26 mouse cellular contexts compared by ENCODE assay signal in the genomic region with DNA sequence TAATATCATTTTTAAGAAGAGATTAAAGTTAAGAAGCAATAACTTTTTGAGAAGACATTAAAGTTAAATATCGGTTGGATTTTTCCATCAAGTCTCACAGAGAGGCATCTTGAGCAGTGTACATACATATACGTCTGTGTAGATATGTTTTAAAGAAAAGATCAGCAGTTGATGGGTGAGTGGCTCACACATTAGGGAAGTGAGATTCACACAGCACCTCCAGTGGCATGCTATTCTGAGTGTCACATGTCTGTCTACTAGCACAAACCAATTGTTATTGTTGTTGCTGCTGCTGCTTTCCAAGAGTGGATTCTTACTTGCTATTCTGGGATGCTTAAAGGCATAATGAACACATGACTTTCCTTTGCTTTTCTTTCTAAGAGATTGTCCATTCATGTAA. TPM values are rescaled to one million over a fixed set of nuclear protein-coding genes. Genes with fewer than 3 reads are reported as not detected.
DNase-seq lines count a peak whose midpoint lies in the region; ATAC-seq and TF ChIP-seq lines count a peak whose summit lies in the region.
"Had no signal": no experiment of that assay in that cellular context is flagged by ENCODE, and none has a peak within 500 bp of the region (broad histone marks: within the 10 kb centered on the region; RNA-seq: fewer than 3 reads in every experiment).

No protein-coding gene starts in this region.

- no peak for TF ChIP-seq POLR2A in heart, adult 2 months (IDR thresholded peaks at IDR 0.05; ENCODE audit: insufficient read depth, low read depth, low read length)

- H3K79me2 ChIP-seq in heart, adult 2 months (replicated peaks; ENCODE audit: control insufficient read depth, insufficient read depth, low read length) = no peaks in the 10 kb centered on the region

- peaks cover 13% of the 10 kb centered on the region for H3K36me3 ChIP-seq in heart, adult 2 months (ENCODE audit: control insufficient read depth, insufficient read depth, low read length)
- H3K36me3 ChIP-seq in splenic B cell, adult 2 months (ENCODE audit: control insufficient read depth, insufficient read depth, low read length, poor library complexity, severe bottlenecking) = no peaks in the 10 kb centered on the region
- H3K36me3 ChIP-seq: forebrain, embryonic 10.5 days; hindbrain, embryonic 12.5 days; hindbrain, embryonic 15.5 days had no signal

- H3K4me3 ChIP-seq in heart, adult 2 months = no peak overlapping the region
- H3K4me3 ChIP-seq: forebrain, embryonic 10.5 days; forebrain, embryonic 13.5 days; hindbrain, embryonic 12.5 days; hindbrain, embryonic 15.5 days had no signal

- no peak for TF ChIP-seq CTCF in heart, adult 2 months (IDR thresholded peaks at IDR 0.05)

- H3K27ac ChIP-seq in heart, adult 2 months = no peak overlapping the region
- H3K27ac ChIP-seq: forebrain, embryonic 10.5 days; forebrain, embryonic 13.5 days; hindbrain, embryonic 12.5 days; hindbrain, embryonic 15.5 days had no signal

- H3K9ac ChIP-seq in heart, adult 2 months (ENCODE audit: low read depth, low read length) = no peak overlapping the region
- H3K9ac ChIP-seq: forebrain, embryonic 13.5 days; hindbrain, embryonic 12.5 days; hindbrain, embryonic 15.5 days had no signal

- H3K4me1 ChIP-seq in heart, adult 2 months (ENCODE audit: control insufficient read depth, insufficient read depth, low read length) = peaks cover 3% of the 10 kb centered on the region
- H3K4me1 ChIP-seq: forebrain, embryonic 10.5 days; forebrain, embryonic 13.5 days; hindbrain, embryonic 12.5 days; hindbrain, embryonic 15.5 days had no signal

- 88% methylated on average over 2 of the region's 2 CpGs for WGBS in heart, adult 2 months

- TF ChIP-seq EP300 in heart, adult 2 months (IDR thresholded peaks at IDR 0.05; ENCODE audit: insufficient read depth, low read depth, low read length) = no peak

- no peaks in the 10 kb centered on the region for H3K27me3 ChIP-seq in heart, adult 2 months (ENCODE audit: control insufficient read depth, insufficient read depth, low read length)
- H3K27me3 ChIP-seq in splenic B cell, adult 2 months (ENCODE audit: control insufficient read depth, insufficient read depth, low read length, poor library complexity, severe bottlenecking) = no peaks in the 10 kb centered on the region
- H3K27me3 ChIP-seq: forebrain, embryonic 13.5 days; hindbrain, embryonic 12.5 days; hindbrain, embryonic 15.5 days had no signal

- intact Hi-C loops in heart, adult 2 months (cut with DNase I) = no loop called here
- intact Hi-C loops in left cerebral cortex, postnatal 10 days (cut with DNase I) = no loop called here

- DNase-seq in heart, adult 11 months = peak; percentile 23
- no peak for DNase-seq in heart, adult 2 months
- peak; percentile 50 for DNase-seq in splenic B cell, adult 2 months (ENCODE audit: low read depth, low spot score)
- DNase-seq in thymus, postnatal 4 days = no peak
- no peak for DNase-seq in left cerebral cortex, postnatal 10 days (ENCODE audit: extremely low spot score in 1 of 2, low spot score in 2 of 2)
- DNase-seq: adrenal gland, adult 8-10 months; adrenal gland, postnatal 25 days; B cell, adult 2 months; cerebellum, adult 11-12 months; cerebellum, adult 8-10 months; cerebellum, postnatal 10 days; cerebellum, postnatal 36 days; gastrocnemius, postnatal 10 days had no signal

- peak; percentile 33; the same call in 1 of the 2 replicates for ATAC-seq in megakaryocyte progenitor cell, adult 5-6 weeks (replicated peaks; ENCODE audit: poor library complexity)
- ATAC-seq: forebrain, embryonic 13.5 days; forebrain, embryonic 16.5 days had no signal

RNA-seq across cellular contexts. Expression of a gene that starts 5.3 kb away (rescaled TPM):
- 1 to 10 TPM; 1.5 to 5.7 TPM for total RNA-seq in heart, adult 2 months (2021)
- 1.7 and 2.8 TPM in 2 replicates for polyA plus RNA-seq in heart, adult 2 months (2012; rRNA removed)
- 0.17 and 0.22 TPM in 2 replicates for total RNA-seq in megakaryocyte progenitor cell, adult 5-6 weeks (2015)
- total RNA-seq in megakaryocyte progenitor cell, adult 5-6 weeks (2017) = 0.17 and 0.42 TPM in 2 replicates
- total RNA-seq in left cerebral cortex, postnatal 10 days (2021) = under 1 TPM in 1 of 2 experiments, not detected in 1; 0.43 TPM
- total RNA-seq: gastrocnemius, adult 18-20 months; MEL had no signal

RNA-seq across cellular contexts. Expression of a gene that starts 6.3 kb away (rescaled TPM):
- total RNA-seq in heart, adult 2 months (2021) = under 1 TPM in 1 of 2 experiments, not detected in 1; 0.14 TPM
- 0.68 and 1.4 TPM in 2 replicates for polyA plus RNA-seq in heart, adult 2 months (2012; rRNA removed)
- total RNA-seq in megakaryocyte progenitor cell, adult 5-6 weeks (2015) = 5.2 and 6.3 TPM in 2 replicates
- total RNA-seq in megakaryocyte progenitor cell, adult 5-6 weeks (2017) = 2.0 and 3.4 TPM in 2 replicates
- not detected for total RNA-seq in left cerebral cortex, postnatal 10 days (2021)
- total RNA-seq: gastrocnemius, adult 18-20 months; gastrocnemius, postnatal 10 days; gastrocnemius, postnatal 4 days; MEL had no signal
- polyA plus RNA-seq: cortical plate, adult 2 months had no signal

RNA-seq across cellular contexts. Expression of a gene that starts 16.7 kb away (rescaled TPM):
- total RNA-seq in heart, adult 2 months (2021) = under 1 TPM; 0.16 to 0.23 TPM
- 0.20 and 0.70 TPM in 2 replicates for polyA plus RNA-seq in heart, adult 2 months (2012; rRNA removed)
- not detected in 2 replicates for total RNA-seq in megakaryocyte progenitor cell, adult 5-6 weeks (2015)
- total RNA-seq in megakaryocyte progenitor cell, adult 5-6 weeks (2017) = not detected in 2 replicates
- total RNA-seq in left cerebral cortex, postnatal 10 days (2021) = not detected
- total RNA-seq: adrenal gland, postnatal 25 days; gastrocnemius, adult 18-20 months; gastrocnemius, postnatal 10 days; hematopoietic stem cell, adult 5-6 weeks; MEL had no signal
- polyA plus RNA-seq: embryonic facial prominence, embryonic 11.5 days; forebrain, embryonic 10.5 days; forebrain, embryonic 16.5 days; hindbrain, embryonic 12.5 days; intestine, embryonic 14.5 days had no signal

RNA-seq across cellular contexts. Expression of a gene that starts 49.4 kb away (rescaled TPM):
- total RNA-seq in heart, adult 2 months (2021) = 10 to 100 TPM; 10.6 to 12.4 TPM
- 3.4 and 6.9 TPM in 2 replicates for polyA plus RNA-seq in heart, adult 2 months (2012; rRNA removed)
- total RNA-seq in megakaryocyte progenitor cell, adult 5-6 weeks (2015) = 0.12 TPM in 1 of 2 replicates, not detected in the other
- total RNA-seq in megakaryocyte progenitor cell, adult 5-6 weeks (2017) = 0.12 and 0.78 TPM in 2 replicates
- 1 to 10 TPM; 1.5 to 2.6 TPM for total RNA-seq in left cerebral cortex, postnatal 10 days (2021)
- total RNA-seq: MEL had no signal

RNA-seq across cellular contexts. Expression of a gene that starts 59.9 kb away (rescaled TPM):
- total RNA-seq in heart, adult 2 months (2021) = under 1 TPM; 0.63 to 0.73 TPM
- 0.80 and 1.6 TPM in 2 replicates for polyA plus RNA-seq in heart, adult 2 months (2012; rRNA removed)
- total RNA-seq in megakaryocyte progenitor cell, adult 5-6 weeks (2015) = 726 and 820 TPM in 2 replicates
- 640 and 745 TPM in 2 replicates for total RNA-seq in megakaryocyte progenitor cell, adult 5-6 weeks (2017)
- total RNA-seq in left cerebral cortex, postnatal 10 days (2021) = under 1 TPM in 1 of 2 experiments, not detected in 1; 0.28 TPM
- total RNA-seq: MEL had no signal

Comparison
In these comparisons a context has a peak if more than half of its experiments do, and no peak if none do; other contexts are left out.
1. DNase-seq: peak in heart, adult 11 months (single experiment) and splenic B cell, adult 2 months (single experiment); none in heart, adult 2 months (0 of 2), thymus, postnatal 4 days (single experiment) and left cerebral cortex, postnatal 10 days (0 of 2).